Mouse (Mus musculus) ES-E14 (cell line): ENCODE measurements around the gene Golga2.

ENCODE experiments used
- CHD2 ChIP-seq: IDR thresholded peaks from 2 replicates; pipeline ENCODE4 v1.6.1; 2014; ENCODE audit warnings: mild to moderate bottlenecking, low read depth, low read length, inconsistent platforms
- HCFC1 ChIP-seq: IDR thresholded peaks from 2 replicates; pipeline ENCODE4 v1.6.1; 2012; ENCODE audit warnings: low read length, inconsistent platforms, borderline replicate concordance; ENCODE audit not compliant: insufficient read depth
- MAFK ChIP-seq: IDR thresholded peaks from 2 replicates; pipeline ENCODE4 v1.6.1; 2014; ENCODE audit warnings: mild to moderate bottlenecking, low read depth, low read length, inconsistent platforms; ENCODE audit not compliant: insufficient read depth
- ZC3H11A ChIP-seq: IDR thresholded peaks from 2 replicates; pipeline ENCODE4 v1.6.1; 2012; ENCODE audit warnings: low read depth, mild to moderate bottlenecking, inconsistent platforms, low read length, borderline replicate concordance
- ZNF384 ChIP-seq: IDR thresholded peaks from 2 replicates; pipeline ENCODE4 v1.6.1; 2012; ENCODE audit warnings: low read depth, low read length, inconsistent platforms

DNA sequence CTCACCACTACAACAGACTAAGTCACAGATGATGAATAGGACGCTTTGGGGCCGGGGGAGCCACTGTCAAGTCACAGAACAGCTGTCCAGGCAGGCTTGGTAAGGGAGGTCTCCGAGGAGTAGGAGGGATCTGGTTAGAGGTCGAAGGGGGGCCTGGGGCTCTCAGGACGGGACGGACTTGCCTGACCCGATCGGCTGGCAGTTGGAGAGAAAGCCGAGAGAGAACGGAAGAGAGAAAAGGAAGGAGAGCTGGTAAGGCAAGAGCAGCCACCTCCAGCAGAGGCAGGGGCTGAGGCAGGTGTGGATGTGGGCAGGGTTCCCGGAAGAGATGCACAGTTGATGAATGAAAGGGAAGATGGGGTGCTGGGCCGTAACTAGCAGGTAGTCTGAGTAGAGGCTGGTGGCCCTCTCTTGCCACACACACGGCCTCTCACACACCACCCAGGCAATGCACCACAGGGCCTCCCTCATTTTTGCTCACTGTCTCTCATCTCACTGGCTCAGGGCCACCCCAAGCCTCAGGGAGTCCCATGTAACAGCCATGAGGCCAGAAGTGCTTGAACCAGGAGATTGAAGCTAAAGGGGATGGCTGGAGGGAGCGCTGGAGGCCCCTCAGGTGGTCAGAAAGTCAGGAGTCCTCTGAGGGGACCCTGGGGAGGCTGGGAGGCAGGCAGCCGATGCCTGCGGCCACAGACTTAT, 21.8 kb downstream of the Golga2 start:
- TF ChIP-seq ZNF384 = no peak
- TF ChIP-seq MAFK = no peak
- no peak for TF ChIP-seq HCFC1
- no peak for TF ChIP-seq ZC3H11A
- TF ChIP-seq CHD2 = no peak
